Mouse (Mus musculus) right cerebral cortex, postnatal 10 days (tissue): ENCODE measurements around the gene Bphl.
A peak's percentile ranks its signal among the peaks of the same experiment; 100 is the strongest.

Source experiments
- DNase-seq, 2 experiments: peaks; one replicate each; pipeline ENCODE4 v3.0.0; 2021; ENCODE audit warnings: low spot score in 2 of 2

Gene Bphl

DNA sequence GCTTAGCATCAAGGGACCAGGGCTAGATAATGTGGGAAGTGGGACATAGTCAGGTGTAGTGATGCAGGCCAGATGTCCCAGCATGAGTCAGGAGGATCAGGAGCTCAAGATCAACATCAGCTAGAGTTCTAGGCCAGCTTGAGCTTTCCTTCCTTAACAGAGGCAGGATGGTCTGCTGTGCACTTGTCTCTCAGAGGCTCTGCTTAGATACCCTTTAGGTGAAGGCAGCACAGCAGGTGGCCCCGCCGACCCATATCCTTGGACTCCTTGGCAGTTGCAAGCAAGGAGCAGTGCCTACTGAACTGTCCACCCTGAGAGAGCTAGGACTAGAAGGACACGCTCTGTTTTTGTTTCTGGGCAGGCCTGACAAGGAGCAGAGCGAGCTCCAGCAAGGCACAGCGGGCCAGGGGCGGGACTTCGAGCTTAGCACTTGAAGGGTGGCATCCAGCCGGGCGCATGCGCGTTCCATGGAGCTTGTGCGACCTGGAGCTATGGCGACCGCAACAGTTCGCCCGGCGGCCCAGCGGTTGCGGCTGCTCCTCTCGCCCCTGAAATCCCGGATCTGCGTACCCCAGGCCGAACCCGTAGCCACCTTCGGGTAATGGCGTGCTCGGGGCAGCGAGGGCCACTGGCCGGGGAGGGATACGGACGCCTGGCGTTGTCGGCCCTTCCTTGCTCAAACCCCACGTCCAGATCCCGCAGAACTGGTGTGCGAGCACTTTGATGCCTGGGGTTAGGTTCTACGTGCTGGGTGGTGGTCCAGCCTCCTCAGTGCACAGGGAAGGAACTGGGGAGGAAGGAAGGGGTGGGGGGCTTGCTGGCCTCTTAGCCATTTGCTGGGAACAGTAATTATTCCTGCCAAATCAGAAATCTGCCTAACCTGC is at the start of gene Bphl:
TSS of gene Bphl (plus strand) at position 426 of the 884 bp plus-strand sequence.
- DNase-seq: peak; percentile 96

DNA sequence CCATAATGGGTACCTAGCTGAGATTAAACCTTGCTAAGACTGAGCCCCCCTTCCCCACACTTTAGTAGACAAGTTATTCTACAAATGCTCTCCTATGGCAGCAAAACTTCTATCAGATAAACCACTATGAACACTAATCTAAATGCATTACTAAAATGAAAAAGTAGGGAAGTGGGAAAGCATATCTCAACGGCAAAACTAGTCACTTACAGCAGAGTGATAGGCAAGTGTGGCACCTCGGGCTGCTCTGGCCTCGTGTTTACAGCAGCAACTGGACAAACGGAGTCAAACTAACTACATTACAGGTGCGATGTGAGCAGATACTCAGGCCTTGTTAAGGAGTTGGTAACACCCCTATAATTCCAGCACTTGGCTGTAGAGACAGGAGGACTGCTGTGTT is 47.8 kb upstream of the Bphl start:
- no peak for DNase-seq

GRCm38 (mm10) chr13:33995197-33995596 is 42.2 kb upstream of the Bphl start:
- peak; percentile 68 to 79 for DNase-seq

DNA sequence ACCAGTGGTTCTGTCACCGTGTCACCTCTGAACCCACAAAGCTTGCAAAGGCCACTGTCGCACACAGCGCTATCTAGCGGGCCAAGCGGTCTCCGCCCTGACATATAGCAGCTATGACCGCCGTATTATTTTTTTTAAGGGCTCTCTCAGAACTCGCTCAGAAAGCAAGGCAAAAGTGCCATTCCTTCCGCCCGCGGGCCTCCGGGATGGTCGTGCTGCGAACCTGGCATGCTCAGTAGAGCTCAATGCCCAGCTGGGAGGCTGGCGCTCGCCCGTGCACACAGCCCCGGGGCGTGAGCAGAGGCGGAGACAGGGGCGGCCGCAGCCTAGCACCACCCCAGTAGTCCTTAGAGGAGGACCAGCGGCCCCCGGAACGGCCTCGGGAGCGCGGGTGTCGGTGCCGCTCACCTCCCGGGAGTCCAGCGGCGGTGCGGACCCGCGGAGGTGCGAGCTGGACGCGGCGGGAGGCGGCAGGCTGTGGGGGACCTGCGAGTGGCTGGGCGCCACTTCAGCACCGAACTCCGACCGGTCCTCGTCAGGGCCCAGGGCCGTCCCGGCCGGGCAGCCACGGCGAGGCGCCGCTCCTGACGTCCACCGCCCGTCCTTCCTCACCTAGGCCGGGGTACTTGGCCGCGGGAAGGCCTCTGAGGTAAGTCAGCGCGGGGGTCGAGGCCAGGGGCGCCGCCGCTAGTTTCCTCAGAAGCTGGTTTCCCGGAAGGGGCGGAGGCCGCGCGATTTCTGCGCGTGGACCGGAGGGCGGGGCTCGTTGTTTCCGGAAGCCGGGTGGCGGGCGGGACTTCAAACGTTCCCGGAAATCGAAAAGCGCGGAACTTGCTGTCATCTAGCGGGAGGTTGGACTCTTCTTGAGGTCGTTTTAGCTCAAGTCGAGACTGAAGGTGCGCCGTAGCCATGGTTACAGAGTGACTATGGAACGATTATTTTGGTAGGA is 35.1 kb upstream of the Bphl start, which contains the start of the genes Ripk1 and Serpinb6a:
TSS of gene Ripk1 (plus strand) at position 306 of the 949 bp plus-strand sequence.
TSS of gene Serpinb6a (minus strand) at position 737 of the 949 bp plus-strand sequence.
- DNase-seq: peak; percentile 93 to 94

DNA sequence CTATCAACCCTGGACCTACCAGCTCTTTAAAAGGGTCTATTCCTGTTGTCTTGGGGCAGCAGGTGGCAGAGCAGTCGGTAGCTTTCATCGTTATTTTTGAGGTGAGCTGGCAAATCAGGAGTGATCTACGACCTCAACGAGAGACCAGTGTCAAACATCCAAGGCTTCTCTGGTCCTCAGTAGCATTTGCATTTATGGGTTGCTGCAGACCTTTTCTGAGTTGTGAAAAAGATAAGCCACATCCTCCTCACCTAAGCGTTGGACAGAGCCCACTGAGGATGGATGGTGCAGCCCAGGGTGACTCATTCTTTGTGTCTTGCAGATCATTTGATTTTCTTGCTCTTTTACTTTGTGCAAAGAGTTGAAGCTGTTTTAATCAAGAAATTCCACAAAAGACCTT is 34.3 kb upstream of the Bphl start:
- DNase-seq: no peak

DNA sequence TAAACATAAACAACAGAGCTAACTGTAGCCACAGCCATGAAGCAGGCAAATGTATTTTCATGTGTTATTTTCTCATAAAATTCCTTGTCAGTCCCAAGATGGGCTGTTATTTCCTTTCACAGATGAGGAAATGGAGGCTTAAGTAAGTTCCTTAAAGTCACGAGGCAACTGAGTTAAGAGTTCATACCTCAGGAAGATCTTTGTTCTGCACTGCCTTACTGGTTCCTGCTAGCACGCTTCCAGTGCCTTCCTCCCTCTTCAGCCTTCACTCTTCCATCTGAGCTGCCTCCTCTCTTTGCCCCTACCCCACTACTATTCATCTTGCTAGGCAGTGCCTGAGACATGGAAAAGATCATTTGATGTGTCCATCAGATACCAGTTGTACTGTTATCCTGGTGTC is 30.2 kb upstream of the Bphl start:
- no peak for DNase-seq

- no peak for DNase-seq
Observed at GRCm38 (mm10) chr13:34016927-34017569, 20.3 kb upstream of the Bphl start.

DNA sequence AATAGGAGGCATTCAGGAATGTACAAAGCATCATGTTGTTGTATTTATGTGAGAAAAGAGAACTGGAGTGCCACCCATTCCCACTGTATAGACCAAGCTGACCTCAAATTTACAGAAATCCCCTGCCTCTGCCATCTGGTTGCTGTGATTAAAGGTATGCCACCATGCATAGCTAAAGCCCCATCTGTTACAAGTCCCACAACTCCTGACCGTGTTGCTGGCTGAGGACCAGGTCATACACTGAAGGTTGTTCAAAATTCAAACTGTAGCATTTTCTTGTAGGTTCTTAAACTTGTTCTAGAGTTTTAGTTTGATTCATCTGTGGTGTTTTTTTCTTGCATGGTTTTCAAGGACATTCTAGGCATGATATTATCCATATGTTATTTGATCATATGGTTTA is 18.9 kb upstream of the Bphl start:
- DNase-seq: no peak

DNA sequence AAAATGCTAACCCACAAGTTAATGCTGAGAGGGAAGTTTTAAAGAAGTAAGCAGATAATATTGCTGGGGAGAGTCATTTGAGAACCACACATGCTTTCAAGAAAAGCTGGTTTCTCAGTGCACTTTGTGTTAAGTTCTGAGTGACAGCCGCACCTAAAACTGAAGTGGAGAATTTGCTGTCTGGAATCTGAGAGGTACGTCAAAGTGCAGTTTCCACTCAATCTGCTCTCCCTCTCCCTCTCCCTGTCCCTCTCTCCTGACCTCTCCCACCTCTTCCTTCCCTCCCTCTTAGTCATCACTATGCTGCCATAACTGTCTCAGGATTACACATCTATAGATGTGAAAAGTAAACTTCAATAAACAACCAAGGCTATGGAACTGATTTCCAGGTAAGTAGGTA is 15.4 kb upstream of the Bphl start:
- DNase-seq: no peak

DNA sequence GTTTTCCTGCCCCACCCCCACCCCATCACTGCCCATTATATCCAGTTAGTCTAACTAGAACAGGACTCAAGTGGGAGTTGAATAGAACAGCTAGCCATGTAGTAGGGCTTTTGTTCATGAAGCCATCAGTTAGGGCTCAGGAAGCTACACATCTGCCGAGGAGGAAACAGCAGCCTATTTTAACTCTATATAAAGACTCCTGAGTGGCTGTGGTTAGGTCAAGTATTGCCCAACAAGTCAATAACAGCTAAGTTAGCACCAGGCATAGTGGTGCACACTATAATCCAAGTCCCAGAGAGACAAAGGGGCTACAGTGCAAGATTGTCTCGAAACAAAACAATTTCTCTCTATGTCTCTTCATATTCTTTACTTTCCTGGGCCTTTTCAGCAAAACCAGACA is 5.4 kb upstream of the Bphl start:
- DNase-seq: no peak

- DNase-seq: no peak
Observed at GRCm38 (mm10) chr13:34035424-34035823, 2.0 kb upstream of the Bphl start.

DNA sequence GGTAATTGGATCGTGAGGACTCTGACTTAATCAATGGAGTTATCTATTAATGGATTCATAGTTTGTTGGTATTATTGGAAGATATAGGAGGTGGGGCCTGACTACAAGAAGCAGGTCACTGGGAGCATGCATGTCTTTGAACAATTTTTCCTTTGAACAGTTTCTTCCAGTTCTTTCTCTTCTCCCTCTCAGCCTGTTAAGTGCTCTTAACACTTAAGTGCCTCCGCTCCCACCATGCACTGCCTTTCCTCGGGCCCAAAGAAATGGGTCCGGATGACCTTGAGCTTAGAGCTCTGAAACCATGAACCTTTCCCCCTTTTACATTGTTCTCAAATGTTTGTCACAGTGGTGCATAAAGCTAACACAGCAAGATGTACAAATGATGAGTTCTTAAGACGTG is 671 bp upstream of the Bphl start:
- no peak for DNase-seq

DNA sequence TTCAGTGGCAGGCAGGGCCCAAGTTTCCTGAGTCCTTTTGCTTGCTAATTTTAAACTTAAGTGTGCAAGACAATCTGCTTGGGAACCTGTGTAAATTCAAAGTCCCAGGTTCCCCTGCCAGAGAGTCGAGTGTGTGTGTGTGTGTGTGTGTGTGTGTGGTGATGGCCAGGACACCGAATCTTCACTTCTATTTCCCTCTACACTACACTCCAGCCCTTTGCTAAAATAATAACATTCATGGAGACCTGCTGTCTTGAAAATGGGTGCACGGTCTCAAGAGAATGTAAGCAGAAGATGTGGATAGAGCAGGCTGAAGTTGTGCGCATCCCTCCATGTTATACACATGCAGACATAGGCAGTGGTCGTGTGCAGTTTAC is 647 bp downstream of the Bphl start:
- DNase-seq: no peak

DNA sequence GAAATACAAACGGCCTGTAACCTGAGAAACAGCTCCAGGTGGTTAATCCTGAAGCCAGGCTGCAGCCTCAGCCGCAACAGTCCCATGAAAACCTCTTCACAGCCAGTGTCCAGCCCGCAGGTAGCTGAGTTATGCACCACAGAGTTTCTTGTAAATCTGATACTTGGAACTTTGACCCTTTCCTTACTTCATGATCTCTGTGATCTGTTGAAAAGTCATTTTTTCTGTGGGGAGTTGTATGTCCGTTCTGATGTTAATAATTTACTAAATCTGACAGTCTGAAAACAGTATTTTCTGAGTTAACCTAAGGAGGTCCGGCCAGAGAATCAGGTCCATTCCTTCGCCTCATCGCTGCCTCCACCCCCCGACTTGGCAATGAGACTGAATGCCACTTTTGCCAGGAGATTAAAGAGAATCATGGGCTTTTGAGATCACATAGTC is 1.5 kb downstream of the Bphl start:
- DNase-seq: no peak

DNA sequence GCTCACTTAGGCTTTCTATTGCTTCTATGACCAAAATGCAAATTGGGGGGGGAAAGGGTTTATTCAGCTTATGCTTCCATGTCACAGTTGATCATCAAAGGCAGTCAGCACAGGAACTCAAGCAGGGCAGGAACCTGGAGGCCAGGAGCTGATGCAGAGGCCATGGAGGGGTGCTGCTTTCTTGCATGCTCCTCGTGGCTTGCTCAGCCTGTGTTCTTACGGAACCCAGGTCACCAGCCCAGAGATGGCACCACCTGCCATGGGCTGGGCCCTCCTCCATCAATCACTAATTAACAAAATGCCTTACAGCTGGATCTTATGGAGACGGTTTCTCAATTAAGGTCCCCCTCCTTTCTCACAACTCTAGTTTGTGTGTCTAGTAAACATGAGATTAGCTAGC is 2.7 kb downstream of the Bphl start:
- DNase-seq: no peak

- no peak for DNase-seq
Observed at GRCm38 (mm10) chr13:34043716-34044393, 6.5 kb downstream of the Bphl start.

DNA sequence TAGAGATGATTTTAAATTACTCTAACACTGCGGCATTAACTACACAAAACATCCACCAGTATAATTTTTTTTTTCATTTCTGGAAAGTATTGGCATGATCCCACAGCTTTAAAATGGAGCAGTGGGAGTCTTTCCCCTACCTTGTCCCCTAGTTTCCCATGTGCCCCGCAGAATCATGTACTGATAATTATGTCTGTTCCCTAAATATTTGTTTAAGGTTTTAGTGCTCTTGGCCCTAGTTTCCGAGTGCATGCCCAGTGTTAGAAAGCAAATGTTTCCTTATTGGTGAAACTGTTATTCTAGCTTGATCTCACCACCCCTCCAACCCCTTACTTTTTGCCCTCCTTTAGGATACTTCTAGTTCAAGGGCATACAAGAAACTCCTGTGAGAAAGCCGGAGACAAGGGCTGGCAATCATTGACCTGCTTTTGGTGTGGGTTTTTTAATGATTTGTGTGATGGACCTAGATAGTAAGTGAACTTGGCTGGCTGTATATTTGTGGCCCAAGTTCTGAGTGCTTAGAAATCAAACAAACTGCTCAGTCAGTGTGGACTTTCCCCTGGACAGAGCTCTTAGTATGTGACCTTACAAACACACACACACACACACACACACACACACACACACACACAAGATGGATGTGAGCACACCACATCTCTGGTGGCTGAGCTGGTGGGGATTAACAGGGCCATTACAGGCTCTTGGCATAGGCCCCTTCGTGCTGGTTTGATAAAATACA is 8.3 kb downstream of the Bphl start:
- DNase-seq: no peak

- DNase-seq: peak; percentile 93 to 94
Observed at GRCm38 (mm10) chr13:34046421-34047012, 9.1 kb downstream of the Bphl start.

DNA sequence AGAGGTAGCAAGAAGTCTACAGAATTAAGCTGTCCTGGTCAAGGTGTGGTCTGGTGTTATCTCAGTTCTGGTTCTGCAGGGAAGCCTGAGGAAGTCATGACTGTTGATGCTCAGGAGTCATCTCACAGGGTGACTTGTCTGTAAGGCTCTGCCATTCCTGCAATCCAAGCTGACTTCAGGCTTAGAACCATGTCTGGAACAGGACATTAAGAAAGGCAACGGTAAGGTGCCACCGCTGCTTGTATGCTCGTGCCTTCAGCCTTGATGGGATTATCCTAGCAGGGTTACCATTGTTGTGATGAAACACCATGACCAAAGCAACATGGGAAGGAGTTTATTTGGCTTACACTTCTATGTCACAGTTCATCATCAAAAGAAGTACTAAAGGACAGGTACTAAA is 10.1 kb downstream of the Bphl start:
- no peak for DNase-seq

- DNase-seq: no peak
Observed at GRCm38 (mm10) chr13:34050479-34050878, 13.1 kb downstream of the Bphl start.
